Mouse (Mus musculus) B cell, adult 2 months (primary cell): ENCODE data around the gene Hspg2.
A peak's percentile ranks its signal among the peaks of the same experiment; 100 is the strongest.

ENCODE experiments used
- DNase-seq, 2 experiments: peaks; one replicate each; pipeline ENCODE4 v3.0.0; 2022

Gene Hspg2

DNA sequence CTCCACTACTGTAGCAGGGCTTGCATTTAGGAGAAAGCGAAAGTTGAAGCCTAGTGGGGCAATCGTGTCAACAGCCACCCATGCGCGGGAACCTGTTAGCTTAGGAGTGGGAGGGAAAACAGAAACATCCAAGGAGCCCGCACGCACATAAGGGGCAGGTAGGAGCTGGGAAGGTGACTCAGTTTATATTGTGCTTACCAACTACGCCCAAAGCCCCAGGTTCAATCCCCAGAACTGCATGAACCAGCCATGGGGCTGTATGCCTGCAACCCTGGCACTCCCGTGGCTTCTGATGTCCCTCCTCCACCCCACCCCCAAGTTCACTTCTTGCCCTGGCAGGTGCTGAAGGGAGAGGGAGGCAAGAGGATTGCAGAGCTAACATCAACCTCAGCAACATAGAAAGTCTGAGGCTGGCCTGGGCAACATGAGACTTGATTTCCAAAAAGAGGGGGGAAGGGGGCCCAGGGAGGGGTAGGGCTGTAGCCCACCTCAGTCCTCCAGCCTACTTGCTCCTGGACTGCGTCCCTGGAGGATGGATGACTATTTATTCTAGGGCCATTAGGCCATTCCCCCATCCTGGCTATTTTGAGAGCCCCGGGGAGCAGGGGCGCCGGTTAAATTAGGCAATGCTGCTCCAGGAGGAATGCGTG is 12.9 kb downstream of the Hspg2 start:
- DNase-seq, result no peak

GRCm38 (mm10) chr4:137483871-137484270 is 15.3 kb downstream of the Hspg2 start:
- DNase-seq, result no peak

DNA sequence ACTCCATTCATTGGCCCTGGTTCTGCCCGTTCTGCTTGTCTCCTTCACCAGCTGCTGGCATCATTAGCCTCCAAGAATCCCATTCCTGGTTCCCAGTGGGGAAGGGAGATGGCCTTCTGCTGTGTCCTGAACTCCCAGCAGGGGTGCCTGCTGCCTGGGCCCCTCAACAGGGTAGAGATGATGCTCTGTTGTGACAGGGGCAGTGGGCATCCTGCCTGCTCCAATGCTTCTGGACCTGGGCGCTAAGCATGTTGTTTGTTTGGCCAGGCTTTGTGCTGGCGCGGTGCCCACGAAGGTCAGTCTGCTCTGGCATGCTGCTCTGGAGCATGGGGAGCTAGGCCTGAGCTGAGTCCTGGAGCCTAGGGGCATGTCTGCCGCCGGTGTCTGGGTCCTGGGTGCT is 16.0 kb downstream of the Hspg2 start:
- no peak for DNase-seq

DNA sequence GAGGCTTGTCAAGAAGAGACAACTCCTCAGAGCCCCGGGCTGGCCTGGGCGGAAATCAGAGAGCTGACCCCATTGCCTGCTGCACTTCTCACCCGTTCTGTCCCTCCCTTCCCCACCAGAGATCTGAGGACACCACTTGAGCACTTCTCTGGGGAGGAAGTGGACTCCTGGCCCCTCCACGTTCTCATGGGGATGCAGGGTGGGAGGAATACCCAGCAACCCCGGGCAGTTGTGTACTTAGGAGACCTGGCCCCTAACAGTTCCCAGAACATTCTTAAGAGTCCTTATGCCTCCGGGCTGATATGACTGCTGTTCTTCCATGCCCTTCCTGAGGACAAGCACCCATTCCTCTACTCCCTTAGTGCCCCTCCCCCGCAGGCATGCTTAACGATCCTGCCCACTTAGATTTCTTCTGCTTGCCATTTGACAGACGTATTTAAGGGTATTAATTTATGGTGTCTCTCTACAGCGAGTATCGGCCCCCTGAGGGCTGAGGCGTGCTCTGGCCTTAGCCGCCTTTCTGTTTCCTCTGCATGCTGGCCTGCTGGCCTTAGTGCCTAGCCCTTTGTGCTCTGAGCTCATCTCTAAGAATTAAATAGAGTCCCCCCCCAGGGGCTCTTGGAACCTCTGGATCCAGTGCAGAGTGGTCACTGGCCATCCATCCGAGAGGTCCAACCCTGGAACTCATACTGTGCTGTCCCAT is 16.8 kb downstream of the Hspg2 start:
- DNase-seq, result no peak

DNA sequence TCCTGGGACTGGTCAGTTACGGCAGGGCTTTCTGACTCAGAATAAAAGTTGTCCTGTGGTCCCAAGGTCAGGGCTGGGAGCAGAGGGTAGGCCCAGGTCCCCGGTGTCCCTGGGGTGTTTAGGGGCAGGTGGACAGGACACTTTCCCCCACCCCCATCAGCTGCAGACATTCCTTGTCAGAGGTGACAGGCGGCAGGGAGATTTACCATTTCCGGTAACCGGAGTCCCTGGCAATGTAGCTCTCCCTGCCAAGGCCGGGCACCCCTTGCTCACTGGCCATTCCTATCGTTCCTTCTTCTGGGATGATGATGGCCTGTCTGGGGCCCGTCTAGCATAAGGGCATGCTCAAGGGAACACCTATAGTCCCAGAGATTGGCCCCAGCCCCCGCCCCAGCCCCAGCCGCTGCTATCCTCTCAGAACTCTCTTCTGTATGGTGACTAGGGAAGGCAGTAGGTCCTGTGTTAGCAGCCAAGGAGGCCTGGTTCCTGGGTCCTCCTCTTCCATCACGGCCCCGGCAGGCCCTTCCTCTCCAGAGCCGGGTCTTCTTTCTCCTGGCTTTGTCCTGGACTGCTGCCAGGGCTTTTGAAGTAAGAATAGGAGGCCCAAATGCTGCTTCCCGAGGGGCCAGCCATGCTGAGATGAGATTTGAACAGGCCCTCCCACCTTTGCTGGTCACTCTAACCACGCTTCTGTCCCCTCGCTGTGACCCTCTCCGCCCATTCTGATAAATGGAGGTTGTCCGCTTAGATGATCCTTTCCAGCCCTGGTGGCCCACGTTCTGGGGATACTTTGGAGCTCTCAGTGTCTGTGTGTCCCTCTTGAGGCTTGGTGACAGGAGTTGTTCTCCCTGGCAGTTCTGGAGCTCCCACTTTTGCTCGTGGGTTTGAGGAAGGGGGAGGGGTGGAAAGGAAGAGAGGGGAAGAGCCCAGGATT is 17.8 kb downstream of the Hspg2 start:
- DNase-seq, result no peak

GRCm38 (mm10) chr4:137487286-137488000 is 18.9 kb downstream of the Hspg2 start:
- no peak for DNase-seq

DNA sequence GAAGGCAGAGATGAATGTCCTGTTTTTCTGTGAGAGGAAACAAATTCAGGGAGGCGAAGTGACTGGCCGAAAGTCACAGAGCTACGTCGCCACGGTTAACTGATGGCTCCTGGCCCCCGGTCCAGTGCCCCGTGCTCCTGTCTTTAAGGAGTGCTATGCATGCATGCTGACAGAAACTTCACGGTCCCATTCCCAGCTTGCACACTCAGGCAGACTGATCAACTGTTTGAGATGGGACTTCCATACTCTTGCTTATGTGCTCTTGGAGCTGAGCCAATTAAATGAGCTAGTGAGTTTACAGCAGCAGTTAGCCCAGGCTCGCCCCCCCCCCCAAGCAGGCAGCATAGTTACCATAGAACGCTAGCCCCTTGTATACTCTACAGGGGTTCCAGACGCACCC is 19.5 kb downstream of the Hspg2 start:
- DNase-seq, result no peak

- no peak for DNase-seq
Measured at GRCm38 (mm10) chr4:137488571-137489303, 20.2 kb downstream of the Hspg2 start.

GRCm38 (mm10) chr4:137489996-137490395 is 21.4 kb downstream of the Hspg2 start:
- no peak for DNase-seq

DNA sequence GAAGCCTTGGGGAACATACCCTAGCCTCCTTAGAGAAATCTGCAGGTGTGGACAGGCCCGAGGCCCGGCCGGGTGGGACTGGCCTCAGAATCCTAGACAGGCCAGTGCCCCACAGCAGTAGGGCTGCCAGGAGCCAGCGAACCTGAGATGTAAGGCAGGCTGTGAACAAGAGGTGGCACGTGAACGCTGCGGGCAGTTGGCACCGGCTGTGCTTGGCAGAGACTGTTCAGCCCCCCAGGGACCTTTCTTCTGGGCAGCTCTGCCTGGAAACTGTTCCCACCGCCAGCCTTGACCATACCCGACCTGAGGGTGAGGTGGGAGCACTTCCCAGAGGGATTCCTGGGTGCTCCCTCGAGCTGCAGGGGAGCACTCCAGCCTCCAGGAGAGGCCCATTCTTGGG is 24.0 kb downstream of the Hspg2 start:
- no peak for DNase-seq

DNA sequence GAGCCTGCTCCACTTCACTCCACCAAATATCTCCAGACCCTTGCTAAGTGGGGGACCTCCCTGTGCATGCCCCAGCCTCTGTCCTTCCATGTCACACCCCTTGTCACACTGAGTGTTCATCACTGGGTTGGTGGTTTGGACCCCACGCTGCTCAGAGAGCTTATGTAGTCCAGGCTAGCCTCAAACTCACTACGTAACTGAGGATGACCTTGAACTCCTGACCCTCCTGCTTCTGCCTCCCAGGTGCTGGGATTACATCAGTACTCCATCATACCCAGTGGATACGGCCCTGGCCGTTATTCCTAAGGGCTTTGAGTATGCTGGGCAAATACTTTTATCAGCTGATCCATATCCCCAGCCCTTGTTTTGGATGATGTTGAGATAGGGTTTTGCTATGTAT is 24.6 kb downstream of the Hspg2 start:
- no peak for DNase-seq

DNA sequence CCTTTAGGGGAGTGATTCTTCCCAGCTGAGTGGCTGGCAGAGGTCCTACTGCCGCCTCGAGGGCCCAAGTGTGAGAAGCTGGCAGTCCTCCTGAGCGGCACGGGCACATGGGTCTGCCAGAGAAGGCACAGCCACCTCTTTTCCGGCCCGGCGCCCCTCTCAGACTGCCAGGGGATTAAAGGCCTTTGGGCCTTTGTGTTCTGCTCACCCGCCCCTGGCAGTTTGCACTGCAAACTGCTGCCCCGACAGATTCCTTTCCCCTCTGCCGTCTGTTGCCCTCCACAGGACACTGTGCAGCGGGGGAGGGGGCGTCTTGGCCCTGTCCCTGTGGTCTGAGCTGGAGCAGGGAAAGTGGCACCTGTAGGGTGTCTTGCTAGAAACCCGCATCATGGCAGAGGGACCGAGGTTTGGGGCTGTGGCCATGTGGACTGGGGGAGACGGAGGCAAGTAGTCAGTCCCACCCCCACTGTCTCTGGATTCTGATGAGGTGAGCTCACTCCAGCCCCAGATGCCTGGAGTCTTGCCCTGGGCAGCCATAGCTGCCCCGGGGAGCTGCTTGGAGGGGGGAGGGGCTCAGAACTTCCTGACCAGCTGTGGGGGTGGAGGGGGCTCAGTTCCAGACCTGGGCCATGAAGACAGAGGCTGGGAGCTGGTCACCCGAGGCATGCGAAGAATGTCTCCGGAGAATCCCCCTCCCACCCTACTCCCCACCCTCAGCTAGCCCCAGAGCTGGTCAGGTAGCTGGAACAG is 26.4 kb downstream of the Hspg2 start:
- DNase-seq, result peak in 1 of 2 experiments; percentile 8

GRCm38 (mm10) chr4:137495501-137496100 is 27.0 kb downstream of the Hspg2 start:
- DNase-seq, result peak; percentile 64 to 71

GRCm38 (mm10) chr4:137497367-137497766 is 28.8 kb downstream of the Hspg2 start:
- DNase-seq, result no peak

GRCm38 (mm10) chr4:137497892-137498722 is 29.5 kb downstream of the Hspg2 start:
- no peak for DNase-seq

GRCm38 (mm10) chr4:137498882-137499583 is 30.5 kb downstream of the Hspg2 start:
- no peak for DNase-seq

DNA sequence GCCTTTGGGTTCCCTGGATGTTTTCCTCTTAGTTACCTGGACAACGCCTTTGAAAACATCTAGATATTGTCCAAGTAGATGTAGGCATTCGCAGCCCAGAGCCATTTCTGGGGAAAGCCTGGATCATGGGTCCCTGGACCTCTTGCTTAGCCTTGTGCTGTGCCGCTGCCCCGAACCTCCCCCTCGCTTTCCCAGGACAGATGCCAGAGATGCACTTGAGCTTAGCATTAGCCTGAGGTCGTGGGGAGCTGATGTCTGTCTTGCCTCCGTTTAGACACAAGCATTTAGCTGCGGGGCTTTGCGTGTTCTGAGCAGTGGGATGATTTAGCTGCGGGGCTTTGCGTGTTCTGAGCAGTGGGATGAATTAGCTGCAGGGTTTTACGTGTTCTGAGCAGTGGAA is 31.6 kb downstream of the Hspg2 start:
- DNase-seq, result no peak

DNA sequence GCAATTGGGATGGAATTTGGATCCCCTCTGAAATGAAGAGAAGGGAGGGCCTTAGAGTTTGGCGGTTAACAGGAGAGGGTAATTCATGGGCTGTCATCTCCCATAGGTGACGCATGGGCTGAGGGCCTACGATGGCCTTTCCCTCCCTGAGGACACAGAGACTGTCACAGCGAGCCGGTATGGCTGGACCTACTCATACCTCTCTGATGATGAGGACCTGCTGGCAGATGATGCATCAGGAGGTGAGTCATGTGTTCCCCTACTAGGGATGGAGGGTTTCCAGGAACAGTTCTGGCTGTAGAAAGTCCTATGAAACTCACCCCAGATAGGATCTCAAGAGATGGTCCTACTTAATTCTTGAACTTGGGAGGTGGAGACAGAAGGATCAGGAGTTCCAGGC is 32.4 kb downstream of the Hspg2 start:
- no peak for DNase-seq

- peak; percentile 40 to 55 for DNase-seq
Measured at GRCm38 (mm10) chr4:137502183-137502582, 33.6 kb downstream of the Hspg2 start.
